Mouse (Mus musculus) inflammation-experienced regulatory T-cells, adult 6 months (primary cell): ENCODE data around the gene Timp4. TPM values are rescaled to one million over a fixed set of nuclear protein-coding genes. Genes with fewer than 3 reads are reported as not detected.
"Not testable (repeated sequence)": the region's sequence is repeated elsewhere in the genome, so short reads cannot be mapped to it uniquely, and the experiment has no call there.

Experiments
- ATAC-seq: one replicate; pipeline ENCODE4 v1.8.0; 2017
- polyA plus RNA-seq, 3 experiments: library from polyadenylated mRNA; unstranded; fragments of 100-300 nt; shearing (Covaris generic); gene quantifications; one replicate each; pipeline ENCODE4 v1.2.1; 2017

The Timp4 gene
- polyA plus RNA-seq, 3 experiments from 2014 or later: 0.08 TPM; not detected in 2

DNA sequence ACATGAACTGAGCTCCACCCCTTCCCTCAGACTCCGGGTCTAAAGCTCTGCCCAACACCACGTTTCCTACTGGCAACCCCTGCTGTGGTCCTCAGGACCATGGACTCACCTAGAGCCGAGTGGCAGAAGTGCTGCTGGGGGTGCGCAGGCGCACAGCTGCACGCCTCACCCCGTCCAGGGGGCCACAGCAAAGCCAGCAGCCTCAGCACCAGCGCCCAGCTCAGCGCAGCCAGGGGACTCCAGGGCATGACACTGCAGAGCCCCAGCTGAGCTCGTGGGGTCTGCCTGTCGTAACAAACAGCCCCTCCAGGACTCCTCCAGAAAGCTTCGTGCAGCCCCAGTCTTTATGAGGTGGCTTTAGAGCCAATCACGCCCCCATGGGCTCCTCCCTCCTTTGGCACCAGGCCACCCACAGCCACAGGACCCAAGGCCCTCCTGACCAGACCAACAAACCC, 447 bp downstream of the Timp4 start:
- no peak for ATAC-seq

DNA sequence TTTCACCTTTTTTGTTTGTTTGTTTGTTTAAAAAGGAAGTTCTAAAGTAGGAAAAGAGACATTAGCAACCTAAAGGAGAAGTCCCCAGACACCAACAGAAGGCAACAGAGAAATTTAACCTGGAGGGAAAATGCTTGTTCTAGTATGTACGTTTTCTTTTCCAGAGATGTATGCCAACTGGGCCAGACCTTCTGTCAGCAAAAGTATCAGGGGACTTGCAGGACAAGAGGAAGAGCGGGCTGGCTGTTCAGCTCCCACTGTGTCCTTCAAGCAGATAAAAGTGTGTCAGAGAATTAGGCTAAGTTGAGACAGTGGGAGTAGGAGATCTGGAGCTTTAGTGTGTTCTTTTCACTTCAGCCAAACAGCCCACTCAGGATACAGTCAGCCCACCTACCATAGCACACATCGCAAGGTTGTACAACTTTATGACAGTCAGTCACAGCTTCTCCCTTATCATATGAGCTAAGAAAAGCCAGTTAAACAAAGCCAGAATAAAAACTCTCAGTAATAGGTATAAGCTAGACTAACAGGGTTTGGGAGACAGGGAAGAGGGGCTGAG, 6.4 kb downstream of the Timp4 start:
- no peak for ATAC-seq

DNA sequence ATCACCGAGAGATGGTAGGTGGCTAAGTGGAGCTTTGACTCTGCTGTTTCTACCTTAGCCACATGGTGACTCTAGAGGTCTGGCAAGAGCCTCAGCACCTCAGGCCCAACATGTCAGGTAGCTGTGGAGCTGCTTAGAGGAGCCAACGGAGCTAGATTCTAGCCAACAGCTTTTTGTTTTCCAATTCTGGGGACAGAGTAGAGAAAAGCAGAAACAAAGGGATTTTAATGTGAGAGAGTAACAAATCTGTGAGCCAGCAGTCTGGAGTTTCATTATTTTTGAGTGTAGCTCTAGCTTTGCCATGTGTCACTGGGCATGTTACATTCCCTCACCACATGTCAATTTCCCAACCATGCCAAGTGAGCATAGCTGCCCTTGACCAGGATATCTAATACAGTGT, 7.8 kb downstream of the Timp4 start:
- ATAC-seq: no peak

DNA sequence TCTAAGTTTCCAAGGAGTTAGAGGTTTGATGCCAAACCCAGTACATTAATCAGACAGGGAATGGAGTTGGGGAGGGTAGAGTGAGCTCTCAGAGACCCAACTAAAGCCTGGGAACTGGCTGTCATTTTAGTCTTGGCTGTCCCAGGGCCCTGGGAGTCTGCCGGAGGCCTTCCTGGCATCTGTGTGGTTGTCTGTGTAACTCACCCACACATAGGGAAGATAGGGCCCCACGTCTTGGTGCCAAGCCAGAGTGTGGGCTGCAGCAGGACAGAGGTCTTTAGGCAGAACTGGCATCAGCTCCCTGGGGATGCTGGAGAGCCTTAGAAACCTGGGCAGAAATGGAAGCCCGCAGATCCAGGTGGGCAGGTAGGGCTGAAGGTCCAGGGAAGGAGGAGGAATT, 10.1 kb downstream of the Timp4 start:
- no peak for ATAC-seq

DNA sequence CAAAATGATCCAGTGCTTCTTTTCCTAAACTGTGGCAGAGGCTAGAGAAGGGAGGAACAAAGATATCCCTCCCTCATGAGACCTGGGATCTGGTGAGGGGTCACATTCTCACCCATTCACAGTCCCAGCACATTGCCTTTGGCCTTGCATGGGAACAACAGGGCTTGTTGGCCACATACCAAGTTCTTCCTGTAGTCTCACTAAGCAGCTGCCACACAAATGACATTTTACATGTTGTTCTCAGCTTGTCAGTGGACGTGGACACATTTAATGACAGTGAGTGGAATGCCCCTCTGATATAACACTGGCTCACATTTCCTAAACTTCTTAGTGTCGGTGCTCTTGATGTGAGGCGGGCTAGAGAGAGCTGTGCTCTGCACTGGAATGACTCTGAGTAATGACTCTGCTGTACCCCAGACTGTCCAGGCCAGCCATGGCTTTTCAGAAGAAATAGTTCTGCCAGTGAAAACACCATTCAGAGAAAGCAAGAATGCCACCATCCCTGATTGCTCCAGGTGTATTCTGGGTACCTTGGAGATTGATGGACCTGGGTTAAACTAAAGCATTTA, 10.8 kb downstream of the Timp4 start:
- no peak for ATAC-seq

DNA sequence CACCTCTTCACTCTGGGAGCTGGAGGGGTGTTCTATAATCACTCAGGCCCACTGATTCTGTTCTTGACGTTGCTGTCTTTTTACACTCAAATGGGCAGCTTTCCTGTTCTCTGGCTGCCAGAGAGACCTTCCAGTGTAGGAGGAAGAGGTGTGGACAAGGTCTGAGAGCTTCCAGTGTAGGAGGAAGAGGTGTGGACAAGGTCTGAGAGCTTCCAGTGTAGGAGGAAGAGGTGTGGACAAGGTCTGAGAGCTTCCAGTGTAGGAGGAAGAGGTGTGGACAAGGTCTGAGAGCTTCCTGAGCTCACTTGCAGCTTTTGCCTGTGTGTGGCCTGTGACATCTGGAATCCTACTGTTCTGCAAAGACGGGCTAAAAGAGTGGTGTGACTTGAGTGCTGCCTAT, 11.6 kb downstream of the Timp4 start:
- not testable (repeated sequence) for ATAC-seq

DNA sequence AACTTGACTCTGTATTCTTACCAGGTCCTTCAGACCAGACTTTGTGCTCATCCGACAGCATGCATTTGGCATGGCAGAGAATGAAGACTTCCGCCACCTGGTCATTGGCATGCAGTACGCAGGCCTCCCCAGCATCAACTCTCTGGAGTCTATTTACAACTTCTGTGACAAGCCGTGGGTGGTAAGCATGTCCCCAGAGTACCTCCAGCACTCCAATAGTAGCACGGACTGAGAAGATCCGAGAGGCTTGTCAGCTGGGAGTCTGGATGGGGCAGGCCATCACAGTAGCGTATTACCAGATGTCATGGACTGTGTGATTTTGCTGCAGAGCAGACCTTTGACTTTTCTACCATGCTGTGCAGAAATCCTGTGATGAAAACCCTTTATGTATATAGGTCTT, 12.7 kb downstream of the Timp4 start:
- no peak for ATAC-seq

DNA sequence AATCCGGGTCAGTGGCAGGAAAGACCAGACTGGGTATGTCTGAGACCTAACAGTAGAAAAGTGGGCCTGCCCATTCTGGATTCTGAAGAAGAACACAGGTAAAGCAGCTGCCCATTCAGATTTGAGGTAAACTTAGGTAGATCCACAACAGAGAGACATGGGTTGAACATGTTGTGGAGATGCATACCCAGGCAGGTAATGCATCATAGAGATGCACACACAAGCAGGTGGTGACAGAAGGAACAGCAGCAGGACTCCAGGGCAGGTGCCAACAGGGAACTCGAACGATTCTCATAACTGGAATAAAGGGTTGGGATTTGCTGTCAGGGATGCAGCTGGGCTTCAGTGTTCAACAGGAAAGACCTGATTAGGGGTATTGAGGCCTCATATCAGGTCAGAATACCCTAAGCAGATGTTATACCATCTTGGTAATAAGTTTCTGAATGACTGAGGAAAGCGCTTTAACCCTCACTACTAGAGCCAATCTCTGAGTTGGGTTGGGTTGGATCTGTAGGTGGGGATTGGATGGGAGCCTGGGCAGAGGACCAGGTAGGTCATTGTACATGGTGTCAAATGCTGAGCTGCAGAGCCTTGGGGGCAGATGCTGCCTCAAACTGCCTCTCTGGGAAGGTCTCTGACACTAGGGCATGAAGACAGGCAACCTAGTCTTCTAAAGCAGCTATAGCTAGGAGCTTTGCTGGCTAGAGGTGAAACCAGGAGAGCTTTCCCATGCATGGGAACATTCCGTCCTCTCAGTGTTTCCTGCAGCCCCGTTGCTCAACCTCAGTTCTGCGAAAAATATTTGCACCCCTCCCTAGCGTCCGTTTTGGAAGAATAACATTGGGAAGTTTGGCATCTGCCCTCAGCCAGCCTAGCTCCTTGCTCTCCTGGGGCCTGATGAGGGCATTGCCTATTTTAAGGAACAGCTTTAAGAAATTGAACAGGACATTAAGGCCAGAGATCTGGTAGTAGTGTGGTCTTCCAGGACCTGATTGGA, 13.7 kb downstream of the Timp4 start:
- ATAC-seq: no peak

DNA sequence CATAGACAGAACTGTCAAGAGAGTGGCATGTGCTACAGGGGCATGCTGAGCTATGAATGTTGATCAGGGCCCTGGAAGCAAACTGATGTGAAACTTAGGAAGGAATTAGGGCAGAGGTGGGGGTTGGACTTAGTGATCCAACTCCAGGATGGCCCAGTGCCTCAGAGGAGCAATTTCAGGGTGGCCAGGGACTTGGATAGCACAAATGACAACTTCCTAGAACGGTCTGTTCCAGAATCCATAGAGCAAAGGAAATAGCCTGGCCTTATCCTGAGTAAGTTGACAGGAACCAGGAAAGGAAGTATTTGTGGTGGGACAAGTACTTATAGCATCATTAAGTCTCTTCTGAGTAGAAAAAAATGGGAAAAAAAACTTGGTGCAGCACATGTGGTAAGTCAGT, 19.4 kb downstream of the Timp4 start:
- no peak for ATAC-seq

DNA sequence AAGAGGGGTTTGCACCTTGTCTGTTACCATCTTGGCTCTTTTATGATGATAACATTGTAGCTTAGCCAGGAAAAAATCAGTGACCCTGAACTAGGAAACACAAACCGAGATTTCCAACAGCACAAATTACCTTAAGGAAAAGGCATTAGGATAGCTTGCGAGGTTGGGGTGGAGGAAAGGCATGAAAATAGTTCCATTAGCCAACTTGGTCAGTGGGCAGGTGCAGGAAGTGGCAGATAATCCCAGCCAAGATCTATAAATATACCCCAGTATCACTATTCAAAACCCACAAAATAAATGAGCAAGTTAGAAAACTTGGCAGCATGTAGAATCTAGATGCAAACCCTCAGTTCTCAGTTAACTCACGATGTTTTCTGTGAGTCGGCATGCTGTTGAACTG, 20.2 kb downstream of the Timp4 start:
- no peak for ATAC-seq

DNA sequence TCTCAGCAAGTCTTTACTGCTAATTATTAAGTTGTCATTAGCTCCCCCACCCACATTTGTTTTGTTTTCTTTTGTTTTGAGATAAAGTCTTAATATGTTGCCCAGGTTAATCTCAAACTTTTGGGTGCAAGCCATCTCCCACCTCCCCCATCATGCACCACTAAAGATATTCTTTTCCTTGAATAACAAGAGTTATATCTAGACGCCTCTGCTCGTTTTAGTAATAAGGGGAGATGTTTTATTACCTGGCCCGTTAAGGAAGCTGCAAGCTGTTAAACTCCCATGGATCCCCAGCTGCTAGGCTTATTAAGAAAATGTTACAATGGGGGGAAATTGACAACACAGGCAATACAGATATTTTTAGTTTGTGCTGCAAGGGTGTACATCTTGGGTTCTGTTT, 21.4 kb downstream of the Timp4 start:
- ATAC-seq: no peak

DNA sequence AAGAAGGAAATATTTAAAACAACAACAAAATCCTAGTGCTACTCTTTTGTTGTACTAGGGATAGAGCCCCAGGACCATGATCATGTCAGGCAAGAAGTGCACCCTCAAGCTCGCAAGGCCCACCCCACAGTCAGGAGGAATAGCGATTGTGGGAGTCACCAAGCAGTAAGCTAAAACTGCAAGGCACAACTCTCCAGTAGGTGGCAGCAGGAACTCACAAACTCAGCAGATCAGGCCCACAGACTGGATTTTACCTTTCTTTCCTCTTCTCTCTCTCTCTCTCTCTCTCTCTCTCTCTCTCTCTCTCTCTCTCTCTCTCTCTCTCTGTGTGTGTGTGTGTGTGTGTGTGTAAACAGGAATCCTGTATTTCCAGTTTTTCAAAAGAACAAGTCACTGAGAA, 24.5 kb downstream of the Timp4 start:
- peak; percentile 52 for ATAC-seq

DNA sequence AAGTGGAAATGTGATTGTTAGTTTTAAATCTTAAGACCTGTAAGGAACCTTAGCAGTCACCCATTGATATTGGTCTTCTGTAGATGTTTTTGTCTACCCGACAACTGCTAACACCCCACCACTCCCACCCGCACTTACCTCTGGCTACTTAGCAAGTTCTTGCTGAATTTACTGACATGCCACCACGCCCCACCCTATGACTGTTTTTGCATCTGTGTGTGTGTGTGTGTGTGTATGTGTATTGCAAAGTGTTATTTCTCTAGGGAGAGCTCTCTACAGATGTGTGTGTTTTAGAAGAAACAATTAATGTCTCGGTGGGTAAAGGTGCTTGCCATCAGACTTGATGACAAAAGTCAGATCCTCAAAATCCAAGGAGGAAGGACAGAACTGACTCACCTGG, 25.0 kb downstream of the Timp4 start, which contains the start of gene Gm17482:
Gene Gm17482, plus strand, starts transcription at position 301 of the 400 bp plus-strand sequence.
- ATAC-seq: no peak

DNA sequence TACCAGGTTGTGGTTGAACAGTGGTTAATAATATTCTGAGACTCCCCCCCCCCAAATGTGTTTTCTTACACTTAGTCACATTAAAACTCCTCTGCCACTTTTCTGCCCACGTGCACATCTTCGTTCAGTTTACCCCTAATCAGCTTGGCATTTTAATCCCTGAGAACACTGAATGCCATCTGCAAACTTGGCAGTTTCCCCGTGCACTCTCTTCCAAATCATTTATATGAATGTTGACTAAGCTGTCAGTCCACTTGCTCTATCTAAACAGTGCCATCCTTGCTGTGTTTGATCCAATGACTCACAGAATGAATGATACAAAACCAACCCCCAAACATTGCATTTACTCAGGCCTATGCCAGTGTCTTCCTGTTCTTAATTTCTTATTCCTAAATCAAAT, 26.5 kb downstream of the Timp4 start:
- ATAC-seq: no peak

DNA sequence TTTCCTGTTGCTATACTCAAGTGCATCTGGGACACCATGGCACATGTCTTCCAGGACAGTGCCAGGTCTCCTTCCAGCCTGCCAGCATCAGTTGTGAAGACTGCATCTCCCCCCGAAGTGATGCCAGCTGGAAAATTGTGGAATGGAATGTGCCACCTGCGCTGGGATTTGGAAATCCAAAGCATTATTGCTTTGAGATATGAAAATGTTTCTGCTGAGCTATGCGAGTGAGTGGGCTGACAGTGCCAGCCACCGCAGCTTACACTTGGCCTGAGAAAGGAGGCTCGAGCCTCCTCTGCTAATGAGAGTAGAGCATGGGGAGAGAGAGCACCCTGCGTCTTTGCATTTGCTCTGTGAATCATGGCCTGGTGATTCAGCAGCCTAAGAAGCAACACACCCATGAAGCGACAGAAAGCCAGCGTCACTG, 30.8 kb downstream of the Timp4 start:
- ATAC-seq: no peak

DNA sequence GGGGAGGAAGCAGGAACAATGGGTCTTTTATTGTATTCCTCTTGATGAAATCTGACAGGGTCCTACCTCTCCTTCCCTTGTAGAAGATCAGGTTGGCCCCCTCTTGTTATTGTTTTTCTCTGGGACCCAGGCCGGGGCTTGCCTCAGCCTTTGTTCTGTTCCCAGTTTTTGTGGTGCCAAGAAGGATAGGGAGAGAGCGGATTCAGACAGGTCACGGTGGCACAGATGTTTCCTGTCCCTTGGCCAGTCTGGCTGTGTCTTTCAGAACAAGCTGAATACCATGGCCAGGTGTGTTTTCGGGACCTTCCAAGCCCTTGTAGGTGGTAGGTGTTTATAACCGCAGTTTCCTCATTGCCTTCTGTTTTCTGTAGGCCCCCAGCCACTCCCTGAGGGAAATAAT, 38.9 kb downstream of the Timp4 start:
- no peak for ATAC-seq

DNA sequence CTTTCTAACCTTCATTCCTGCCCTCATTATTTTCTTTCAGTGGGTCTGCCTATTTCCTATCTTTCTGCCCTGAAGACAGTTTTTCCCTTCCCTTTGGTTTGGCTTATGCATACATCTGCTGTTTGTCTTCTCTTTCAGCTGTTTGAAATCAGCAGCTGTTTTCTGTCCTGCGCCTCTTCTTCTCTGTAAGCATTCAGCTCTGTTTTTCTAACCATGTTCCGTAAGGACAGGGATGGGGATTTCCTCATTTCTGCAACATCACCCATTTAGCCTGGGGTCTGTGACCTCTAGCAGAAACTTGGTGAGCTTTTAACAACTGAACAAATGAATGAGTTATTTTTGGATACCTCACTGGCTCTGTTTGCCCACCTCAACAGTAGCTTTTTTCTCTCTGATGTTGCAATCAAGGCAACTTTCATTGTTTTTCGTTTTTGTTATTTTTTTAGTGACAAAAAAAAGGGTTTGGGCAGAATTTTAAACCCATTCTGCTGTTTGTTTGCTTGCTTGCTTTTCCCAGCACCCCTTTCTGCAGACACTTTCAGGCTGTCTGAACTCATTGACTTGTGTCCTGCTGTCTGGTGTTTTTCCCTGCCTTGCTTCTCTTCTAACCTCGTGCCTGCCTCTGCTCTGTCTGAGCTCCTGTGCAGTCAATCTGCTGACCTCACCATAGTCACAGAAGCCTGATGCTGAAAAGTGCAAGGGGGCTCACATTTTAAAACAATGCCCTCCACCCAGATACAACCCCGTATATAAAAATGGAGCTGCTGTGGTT, 39.7 kb downstream of the Timp4 start:
- ATAC-seq: no peak

DNA sequence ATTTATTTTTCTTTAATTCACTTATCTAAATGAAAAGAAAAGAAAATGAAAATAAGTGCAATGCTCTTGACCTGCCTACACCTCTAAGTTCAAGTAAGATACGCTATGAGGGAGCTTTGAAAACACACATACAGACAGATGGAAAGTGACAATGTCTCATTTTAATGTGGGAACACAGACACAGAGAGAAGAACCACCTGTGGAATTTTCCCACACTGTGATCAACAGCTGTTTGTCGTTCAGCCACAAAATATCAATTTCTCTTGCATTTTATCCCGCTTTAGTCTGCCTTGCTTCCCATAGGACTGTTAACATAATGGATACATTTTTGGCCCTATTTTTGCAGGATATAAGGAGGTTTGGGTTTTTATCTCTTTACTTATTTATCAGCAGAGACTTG, 41.2 kb downstream of the Timp4 start:
- ATAC-seq: no peak

DNA sequence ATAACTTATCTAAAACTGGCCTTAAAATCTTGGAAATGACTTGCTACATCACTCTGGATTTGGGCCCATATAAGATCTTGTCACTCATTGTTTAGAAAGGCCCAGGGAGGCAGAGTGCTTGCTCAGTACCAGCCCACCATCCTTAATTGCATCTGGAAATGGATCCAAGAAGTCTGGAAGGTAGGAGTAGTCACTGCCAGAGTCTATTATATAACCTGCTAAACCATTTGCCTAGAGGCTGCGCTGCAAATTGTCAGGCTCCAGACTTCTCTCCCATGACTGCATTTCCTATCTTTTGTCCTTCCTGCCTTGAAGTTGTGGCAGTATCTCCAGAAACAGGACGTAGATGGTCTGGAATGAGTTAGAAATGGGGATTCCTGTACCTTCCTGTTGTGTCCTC, 41.8 kb downstream of the Timp4 start:
- no peak for ATAC-seq

DNA sequence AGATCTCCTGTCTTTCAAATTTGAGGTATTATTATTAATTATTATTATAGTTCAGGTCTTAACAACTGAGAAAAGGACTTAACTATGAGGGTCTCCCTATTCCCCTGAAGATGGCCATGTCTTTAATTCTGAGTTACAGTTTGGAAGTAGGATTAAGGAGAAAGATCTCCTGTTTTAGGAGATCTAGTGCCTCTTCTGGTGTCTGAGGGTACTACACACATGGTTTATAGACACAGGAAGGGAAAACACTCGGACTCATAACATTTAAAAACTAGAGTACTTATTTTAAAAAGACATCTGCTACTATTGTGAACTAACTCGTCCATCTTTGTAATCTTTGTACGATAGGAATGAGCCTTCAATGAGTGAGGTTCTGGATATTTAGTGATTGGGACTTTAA, 49.0 kb downstream of the Timp4 start:
- no peak for ATAC-seq

DNA sequence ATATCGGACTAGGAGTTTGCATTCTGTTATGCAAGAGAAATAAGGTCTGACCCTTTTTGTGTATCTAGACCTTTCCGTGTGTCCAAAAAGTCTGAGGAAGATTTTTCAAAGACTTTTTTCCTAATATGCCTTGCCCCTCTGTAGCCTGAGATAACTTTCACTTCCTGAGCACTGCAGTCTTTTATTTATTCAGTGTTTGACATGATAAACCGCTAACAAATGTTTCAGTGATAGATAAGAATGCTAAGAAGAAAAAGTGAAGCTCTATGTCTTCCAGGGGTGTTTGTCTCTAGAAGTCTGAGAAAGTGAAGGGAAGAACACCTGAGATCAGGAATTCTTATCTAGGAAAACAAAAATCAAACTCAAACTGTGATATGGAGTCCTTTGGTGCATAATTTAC, 51.3 kb downstream of the Timp4 start:
- ATAC-seq: no peak
